Mouse (Mus musculus) cerebellum, adult 11 months (tissue): ENCODE measurements around the gene Cbr3.

Experiments used
- DNase-seq: peaks from one replicate; pipeline ENCODE4 v3.0.0; 2022

Gene Cbr3

GRCm38 (mm10) chr16:93712189-93712885 lies 29.3 kb downstream of the Cbr3 start:
- peak; percentile 22 for DNase-seq

GRCm38 (mm10) chr16:93712966-93713365 lies 30.0 kb downstream of the Cbr3 start:
- peak; percentile 50 for DNase-seq

DNA sequence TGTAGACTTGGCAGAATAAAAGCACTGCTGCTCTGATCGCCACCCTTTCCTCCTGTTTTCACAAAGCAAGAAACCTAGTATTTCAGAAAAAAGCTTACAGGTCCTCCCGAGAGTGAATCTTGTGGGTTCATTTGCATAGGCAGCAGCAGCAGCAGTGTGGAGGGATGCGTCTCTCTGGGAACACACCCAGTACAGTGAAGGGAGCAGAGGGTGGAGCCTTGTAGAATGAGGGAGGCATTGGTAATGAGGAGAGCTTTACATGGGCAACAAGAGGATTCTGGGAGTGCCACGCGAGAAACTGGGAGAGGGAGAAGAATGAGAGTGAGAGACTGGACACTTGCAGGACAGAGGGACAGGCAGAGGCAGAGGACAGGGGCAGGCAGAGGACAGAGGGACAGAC lies 31.4 kb downstream of the Cbr3 start:
- peak; percentile 9 for DNase-seq

GRCm38 (mm10) chr16:93715826-93716225 lies 32.8 kb downstream of the Cbr3 start:
- DNase-seq: peak; percentile 8

GRCm38 (mm10) chr16:93717299-93717703 lies 34.3 kb downstream of the Cbr3 start:
- peak; percentile 96 for DNase-seq

- no peak for DNase-seq
These were observed 38.8 kb downstream of the Cbr3 start for GRCm38 (mm10) chr16:93721771-93722170.

GRCm38 (mm10) chr16:93722476-93722875 lies 39.5 kb downstream of the Cbr3 start:
- no peak for DNase-seq

DNA sequence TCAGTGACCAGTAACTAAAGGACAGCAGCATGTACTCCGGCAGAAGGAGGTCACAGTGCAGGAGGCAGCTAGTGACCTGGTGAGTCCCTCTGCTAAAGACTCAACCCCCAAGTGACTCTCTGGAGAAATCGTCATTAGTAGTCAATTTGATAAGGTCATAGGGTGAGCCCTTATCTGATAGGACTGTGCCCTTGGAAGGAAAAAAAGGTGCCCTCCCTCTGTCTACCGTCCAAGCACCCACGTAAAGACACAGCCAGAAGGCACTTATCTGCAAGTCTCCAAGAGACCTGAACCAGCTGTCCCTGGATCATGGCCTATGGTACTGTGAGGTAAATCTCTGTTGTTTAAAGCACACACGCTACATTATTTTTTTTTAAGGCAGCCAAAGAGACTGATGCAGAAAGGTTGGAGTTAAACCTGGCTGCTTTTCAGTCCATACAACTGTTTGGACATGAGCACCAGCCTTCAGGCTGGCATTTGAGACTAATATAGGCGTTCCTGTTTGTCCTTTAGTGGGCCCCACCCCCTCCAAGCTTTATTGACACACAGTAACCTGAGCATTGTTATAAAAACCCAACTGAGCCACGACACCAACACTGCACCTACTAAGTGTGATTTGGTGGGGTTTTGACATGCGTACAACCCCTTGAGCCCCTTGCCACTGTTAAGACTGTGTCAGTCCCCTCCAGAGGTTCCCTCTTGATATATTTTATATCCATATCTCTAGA lies 42.6 kb downstream of the Cbr3 start:
- DNase-seq: no peak

DNA sequence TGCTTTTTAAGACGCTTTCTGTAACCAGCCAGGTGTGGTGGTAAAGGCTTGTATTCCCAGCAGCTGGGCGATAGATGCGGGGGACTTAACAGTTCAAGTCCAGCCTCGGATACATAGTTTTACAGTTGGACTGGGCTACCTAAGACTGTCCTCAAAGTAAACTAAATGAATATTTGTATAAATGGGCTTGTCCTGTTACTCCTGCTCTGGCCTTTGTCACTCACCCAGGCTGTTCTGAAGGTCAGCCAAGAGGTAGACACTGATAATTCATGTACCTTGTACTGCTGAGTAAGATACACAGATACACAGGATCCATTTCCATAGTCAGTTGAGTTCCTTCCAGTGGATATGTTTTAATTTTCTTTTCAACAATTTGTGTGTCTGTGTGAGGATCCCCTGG lies 43.2 kb downstream of the Cbr3 start:
- DNase-seq: no peak

DNA sequence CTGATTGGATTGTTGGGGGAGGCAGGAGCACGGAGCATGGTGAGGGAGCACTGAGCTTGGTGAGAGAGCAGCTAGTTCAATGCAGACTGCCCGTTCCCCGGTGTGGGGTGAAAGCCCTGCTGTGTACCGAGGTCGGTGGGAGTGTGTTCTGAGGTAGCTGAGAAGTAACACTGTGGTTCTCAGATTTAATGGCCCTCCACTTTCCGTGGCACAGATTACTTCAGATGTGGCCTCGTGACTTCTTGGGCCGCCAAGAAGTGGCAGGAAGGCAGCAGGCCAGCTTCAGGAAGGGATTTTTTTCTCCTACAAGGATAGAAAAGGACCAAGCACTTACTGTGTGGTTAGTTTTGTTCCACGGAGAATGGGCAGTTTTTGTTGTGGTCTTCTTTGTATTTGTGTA lies 45.7 kb downstream of the Cbr3 start:
- no peak for DNase-seq

GRCm38 (mm10) chr16:93729801-93730721 lies 47.0 kb downstream of the Cbr3 start:
- DNase-seq: peak; percentile 50

- DNase-seq: no peak
These were observed 48.3 kb downstream of the Cbr3 start for GRCm38 (mm10) chr16:93731310-93731709.

GRCm38 (mm10) chr16:93732875-93733569 lies 50.0 kb downstream of the Cbr3 start:
- DNase-seq: no peak

- DNase-seq: no peak
These were observed 56.2 kb downstream of the Cbr3 start for GRCm38 (mm10) chr16:93739251-93739650.
